Mouse (Mus musculus): ENCODE measurements around the gene Cntnap2. TPM values are rescaled to one million over a fixed set of nuclear protein-coding genes. Genes with fewer than 3 reads are reported as not detected.

The Cntnap2 gene
- total and polyA plus RNA-seq, 3 experiments, result 0.02 TPM; not detected in 2

GRCm38 (mm10) chr6:47231513-47231912 lies 2172.4 kb downstream of the Cntnap2 start:
- Histone ChIP-seq H3K79me2 (replicated peaks; ENCODE audit: control insufficient read depth, insufficient read depth, low read length) (no peaks in the 10 kb centered on the region), H3K36me3 (ENCODE audit: control insufficient read depth, insufficient read depth, low read length) (no peaks in the 10 kb centered on the region), H3K4me1 (ENCODE audit: control insufficient read depth, insufficient read depth, low read length) (no peaks in the 10 kb centered on the region), H3K4me3 (no peak overlapping the region), H3K27ac (no peak overlapping the region), H3K27me3 (ENCODE audit: control insufficient read depth, insufficient read depth, low read length) (no peaks in the 10 kb centered on the region), H3K9ac (ENCODE audit: low read depth, low read length) (no peak overlapping the region)
- intact Hi-C loops (cut with DNase I), result no loop called here
- WGBS, result 69% methylated on average over 6 of the region's 6 CpGs
- no peak for TF ChIP-seq EP300 (IDR thresholded peaks at IDR 0.05; ENCODE audit: insufficient read depth, low read depth, low read length)
- no peak for TF ChIP-seq CTCF (IDR thresholded peaks at IDR 0.05)
- no peak for TF ChIP-seq POLR2A (IDR thresholded peaks at IDR 0.05; ENCODE audit: insufficient read depth, low read depth, low read length)
- DNase-seq, result no peak

DNA sequence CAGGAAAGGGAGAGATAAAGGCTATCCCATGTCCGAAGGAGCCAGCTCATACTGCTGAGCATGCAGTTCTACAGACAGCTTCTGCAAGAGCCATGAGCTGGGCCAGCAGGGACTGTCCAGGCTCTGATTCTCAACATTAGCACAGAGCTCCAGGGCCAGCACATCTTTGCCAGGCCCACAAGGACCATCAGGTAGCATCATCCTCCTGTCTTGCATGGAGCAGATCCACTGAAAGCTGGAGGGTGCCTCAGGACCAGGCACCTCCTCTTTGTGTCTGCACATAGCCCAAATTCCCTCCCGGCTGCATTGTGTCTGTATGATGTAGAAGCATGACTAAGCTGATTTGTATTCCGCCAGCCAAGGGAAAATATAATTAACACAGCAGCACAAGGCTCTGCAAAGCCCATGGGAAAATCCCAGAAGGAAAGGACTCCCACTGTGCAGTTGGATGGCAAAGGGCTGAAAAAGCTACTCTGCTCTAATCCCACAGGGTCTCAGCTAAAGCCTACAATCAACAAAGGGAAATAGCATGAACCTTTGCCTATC lies 2180.3 kb downstream of the Cntnap2 start:
- Histone ChIP-seq H3K79me2 (replicated peaks; ENCODE audit: control insufficient read depth, insufficient read depth, low read length) (no peaks in the 10 kb centered on the region), H3K27ac (no peak overlapping the region), H3K9ac (ENCODE audit: low read depth, low read length) (no peak overlapping the region), H3K4me3 (no peak overlapping the region), H3K27me3 (ENCODE audit: control insufficient read depth, insufficient read depth, low read length) (no peaks in the 10 kb centered on the region), H3K36me3 (ENCODE audit: control insufficient read depth, insufficient read depth, low read length) (no peaks in the 10 kb centered on the region), H3K4me1 (ENCODE audit: control insufficient read depth, insufficient read depth, low read length) (no peaks in the 10 kb centered on the region)
- 38% methylated on average over 3 of the region's 3 CpGs for WGBS
- intact Hi-C loops (cut with DNase I), result no loop called here
- TF ChIP-seq EP300 (IDR thresholded peaks at IDR 0.05; ENCODE audit: insufficient read depth, low read depth, low read length) (no peak), POLR2A (IDR thresholded peaks at IDR 0.05; ENCODE audit: insufficient read depth, low read depth, low read length) (no peak), CTCF (IDR thresholded peaks at IDR 0.05) (no peak)
- DNase-seq, result no peak

- no peak overlapping the region for H3K4me3 ChIP-seq
- DNase-seq, result no peak
- intact Hi-C loops (cut with DNase I), result no loop called here
Observed at GRCm38 (mm10) chr6:47241379-47241778, 2182.2 kb downstream of the Cntnap2 start.

DNA sequence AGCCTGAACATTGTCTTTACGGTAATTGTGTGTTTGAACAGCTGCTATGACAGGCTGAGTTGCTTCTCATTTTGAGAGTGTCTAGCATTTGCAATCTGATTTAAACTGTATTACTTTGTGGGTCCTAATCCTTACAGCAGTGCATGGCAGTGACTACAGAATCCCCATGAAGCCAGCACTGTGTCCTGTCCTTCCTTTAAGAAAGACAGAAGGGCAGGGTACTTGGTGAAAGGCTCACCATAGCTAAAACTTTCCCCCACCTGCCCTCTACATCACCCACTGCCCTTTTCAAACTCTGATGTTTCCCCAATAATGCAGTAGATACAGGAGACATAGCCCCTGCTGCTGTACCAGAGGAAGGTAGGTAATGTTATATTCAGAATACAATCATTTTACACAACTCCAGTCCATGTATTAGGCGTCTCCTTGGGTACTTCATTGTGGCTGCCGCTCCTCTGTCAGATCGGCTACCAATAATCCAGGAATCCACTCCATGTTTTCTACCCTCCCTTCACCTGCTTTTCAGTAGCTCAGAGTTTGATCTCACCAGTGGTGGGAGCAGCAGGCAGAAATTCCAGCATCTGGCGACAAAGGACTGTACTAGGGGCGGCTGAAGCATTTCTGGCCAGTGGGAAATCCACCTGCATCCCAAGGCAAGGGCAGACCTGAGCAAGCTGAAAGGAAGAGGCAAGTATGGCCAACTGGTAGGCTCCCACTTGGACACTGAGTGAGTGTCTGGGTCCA lies 2184.9 kb downstream of the Cntnap2 start:
- DNase-seq, result no peak
- Histone ChIP-seq H3K4me1 (ENCODE audit: control insufficient read depth, insufficient read depth, low read length) (no peaks in the 10 kb centered on the region), H3K9ac (ENCODE audit: low read depth, low read length) (no peak overlapping the region), H3K79me2 (replicated peaks; ENCODE audit: control insufficient read depth, insufficient read depth, low read length) (no peaks in the 10 kb centered on the region), H3K36me3 (ENCODE audit: control insufficient read depth, insufficient read depth, low read length) (no peaks in the 10 kb centered on the region), H3K27ac (no peak overlapping the region), H3K27me3 (ENCODE audit: control insufficient read depth, insufficient read depth, low read length) (no peaks in the 10 kb centered on the region), H3K4me3 (no peak overlapping the region)
- no peak for TF ChIP-seq EP300 (IDR thresholded peaks at IDR 0.05; ENCODE audit: insufficient read depth, low read depth, low read length)
- TF ChIP-seq POLR2A (IDR thresholded peaks at IDR 0.05; ENCODE audit: insufficient read depth, low read depth, low read length), result no peak
- TF ChIP-seq CTCF (IDR thresholded peaks at IDR 0.05), result no peak
- intact Hi-C loops (cut with DNase I), result no loop called here
- 20% methylated on average over 6 of the region's 6 CpGs for WGBS

More at GRCm38 (mm10) chr6:47241379-47241778, 2182.2 kb downstream of the Cntnap2 start:
- H3K27me3 ChIP-seq (ENCODE audit: control insufficient read depth, insufficient read depth, low read length), result no peaks in the 10 kb centered on the region
- H3K36me3 ChIP-seq (ENCODE audit: control insufficient read depth, insufficient read depth, low read length), result no peaks in the 10 kb centered on the region
- H3K79me2 ChIP-seq (replicated peaks; ENCODE audit: control insufficient read depth, insufficient read depth, low read length), result no peaks in the 10 kb centered on the region
- no peak overlapping the region for H3K27ac ChIP-seq
- H3K4me1 ChIP-seq (ENCODE audit: control insufficient read depth, insufficient read depth, low read length), result no peaks in the 10 kb centered on the region
- H3K9ac ChIP-seq (ENCODE audit: low read depth, low read length), result no peak overlapping the region
- TF ChIP-seq EP300 (IDR thresholded peaks at IDR 0.05; ENCODE audit: insufficient read depth, low read depth, low read length) (no peak), POLR2A (IDR thresholded peaks at IDR 0.05; ENCODE audit: insufficient read depth, low read depth, low read length) (no peak), CTCF (IDR thresholded peaks at IDR 0.05) (no peak)

DNA sequence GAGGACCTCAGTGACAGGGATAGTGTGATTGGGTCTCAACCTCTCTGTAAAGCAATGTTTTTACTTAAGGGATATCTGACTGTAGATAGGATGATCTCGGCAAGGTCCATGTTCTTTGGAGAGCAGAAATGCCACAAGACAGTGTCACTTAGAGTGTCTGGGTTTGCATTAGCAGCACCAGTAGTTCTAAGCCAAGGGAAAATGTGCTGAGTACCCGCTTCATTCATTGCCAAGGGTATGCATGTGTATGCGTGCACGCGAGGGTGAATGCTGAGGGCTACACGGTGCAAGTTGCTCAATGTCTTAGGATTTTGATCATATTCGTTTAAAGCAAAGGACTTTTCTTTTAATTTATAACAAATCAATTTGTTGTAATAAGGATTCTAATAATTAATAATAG lies 2185.5 kb downstream of the Cntnap2 start:
- H3K27ac ChIP-seq, result no peak overlapping the region
- DNase-seq, result no peak
- no peaks in the 10 kb centered on the region for H3K27me3 ChIP-seq (ENCODE audit: control insufficient read depth, insufficient read depth, low read length)
- TF ChIP-seq EP300 (IDR thresholded peaks at IDR 0.05; ENCODE audit: insufficient read depth, low read depth, low read length) (no peak), POLR2A (IDR thresholded peaks at IDR 0.05; ENCODE audit: insufficient read depth, low read depth, low read length) (no peak), CTCF (IDR thresholded peaks at IDR 0.05) (no peak)
- intact Hi-C loops (cut with DNase I), result no loop called here
- no peak overlapping the region for H3K9ac ChIP-seq (ENCODE audit: low read depth, low read length)
- H3K4me1 ChIP-seq (ENCODE audit: control insufficient read depth, insufficient read depth, low read length), result no peaks in the 10 kb centered on the region
- no peaks in the 10 kb centered on the region for H3K79me2 ChIP-seq (replicated peaks; ENCODE audit: control insufficient read depth, insufficient read depth, low read length)
- WGBS, result 33% methylated on average over 7 of the region's 7 CpGs
- no peaks in the 10 kb centered on the region for H3K36me3 ChIP-seq (ENCODE audit: control insufficient read depth, insufficient read depth, low read length)
- no peak overlapping the region for H3K4me3 ChIP-seq

- Histone ChIP-seq H3K4me1 (ENCODE audit: control insufficient read depth, insufficient read depth, low read length) (no peaks in the 10 kb centered on the region), H3K27ac (no peak overlapping the region), H3K4me3 (no peak overlapping the region), H3K79me2 (replicated peaks; ENCODE audit: control insufficient read depth, insufficient read depth, low read length) (no peaks in the 10 kb centered on the region), H3K9ac (ENCODE audit: low read depth, low read length) (no peak overlapping the region), H3K36me3 (ENCODE audit: control insufficient read depth, insufficient read depth, low read length) (no peaks in the 10 kb centered on the region), H3K27me3 (ENCODE audit: control insufficient read depth, insufficient read depth, low read length) (no peaks in the 10 kb centered on the region)
- WGBS, result 53% methylated on average over 2 of the region's 2 CpGs
- no peak for DNase-seq
- TF ChIP-seq POLR2A (IDR thresholded peaks at IDR 0.05; ENCODE audit: insufficient read depth, low read depth, low read length) (no peak), CTCF (IDR thresholded peaks at IDR 0.05) (no peak), EP300 (IDR thresholded peaks at IDR 0.05; ENCODE audit: insufficient read depth, low read depth, low read length) (no peak)
- intact Hi-C loops (cut with DNase I), result no loop called here
Observed at GRCm38 (mm10) chr6:47255270-47255669, 2196.1 kb downstream of the Cntnap2 start.

Measured in heart, adult 2 months (tissue).